Mouse (Mus musculus): ENCODE data around the gene Fbxw2.
"Not testable (repeated sequence)": the region's sequence is repeated elsewhere in the genome, so short reads cannot be mapped to it uniquely, and the experiment has no call there.

Gene Fbxw2

GRCm38 (mm10) chr2:34810775-34811174 is 15.3 kb downstream of the Fbxw2 start:
- no peak for DNase-seq (ENCODE audit: low spot score)

- no peak for DNase-seq (ENCODE audit: low spot score)
Measured at GRCm38 (mm10) chr2:34809568-34809967, 16.5 kb downstream of the Fbxw2 start.

GRCm38 (mm10) chr2:34808057-34808456 is 18.1 kb downstream of the Fbxw2 start:
- no peak for DNase-seq (ENCODE audit: low spot score)

GRCm38 (mm10) chr2:34805364-34805950 is 20.7 kb downstream of the Fbxw2 start:
- DNase-seq (ENCODE audit: low spot score), result no peak

- DNase-seq (ENCODE audit: low spot score), result peak; percentile 76
Measured at GRCm38 (mm10) chr2:34804815-34805214, 21.3 kb downstream of the Fbxw2 start.

GRCm38 (mm10) chr2:34804172-34804571 is 21.9 kb downstream of the Fbxw2 start:
- DNase-seq (ENCODE audit: low spot score), result no peak

GRCm38 (mm10) chr2:34803746-34804145 is 22.4 kb downstream of the Fbxw2 start:
- no peak for DNase-seq (ENCODE audit: low spot score)

- not testable (repeated sequence) for DNase-seq (ENCODE audit: low spot score)
Measured at GRCm38 (mm10) chr2:34802565-34803245, 23.4 kb downstream of the Fbxw2 start.

- peak; percentile 99 for DNase-seq (ENCODE audit: low spot score)
Measured at GRCm38 (mm10) chr2:34801516-34802482, 24.3 kb downstream of the Fbxw2 start.

GRCm38 (mm10) chr2:34800371-34800770 is 25.7 kb downstream of the Fbxw2 start:
- no peak for DNase-seq (ENCODE audit: low spot score)

- peak; percentile 87 for DNase-seq (ENCODE audit: low spot score)
Measured at GRCm38 (mm10) chr2:34799357-34800256, 26.5 kb downstream of the Fbxw2 start, which contains the start of gene Rabepk. Gene Rabepk, minus strand, starts transcription at chr2:34799912.

- no peak for DNase-seq (ENCODE audit: low spot score)
Measured at GRCm38 (mm10) chr2:34795426-34795825, 30.7 kb downstream of the Fbxw2 start.

- DNase-seq (ENCODE audit: low spot score), result no peak
Measured at GRCm38 (mm10) chr2:34794511-34794910, 31.6 kb downstream of the Fbxw2 start.

- DNase-seq (ENCODE audit: low spot score), result not testable (repeated sequence)
Measured at GRCm38 (mm10) chr2:34792543-34792942, 33.6 kb downstream of the Fbxw2 start.

- no peak for DNase-seq (ENCODE audit: low spot score)
Measured at GRCm38 (mm10) chr2:34790282-34790681, 35.8 kb downstream of the Fbxw2 start.

GRCm38 (mm10) chr2:34784085-34784484 is 42.0 kb downstream of the Fbxw2 start:
- DNase-seq (ENCODE audit: low spot score), result peak; percentile 76

GRCm38 (mm10) chr2:34783064-34784020 is 42.8 kb downstream of the Fbxw2 start:
- DNase-seq (ENCODE audit: low spot score), result peak; percentile 94

- DNase-seq (ENCODE audit: low spot score), result no peak
Measured at GRCm38 (mm10) chr2:34777237-34777868, 48.8 kb downstream of the Fbxw2 start.

GRCm38 (mm10) chr2:34774493-34774892 is 51.6 kb downstream of the Fbxw2 start:
- DNase-seq (ENCODE audit: low spot score), result no peak

- DNase-seq (ENCODE audit: low spot score), result no peak
Measured at GRCm38 (mm10) chr2:34773673-34774072, 52.4 kb downstream of the Fbxw2 start.
